In the genomic region with DNA sequence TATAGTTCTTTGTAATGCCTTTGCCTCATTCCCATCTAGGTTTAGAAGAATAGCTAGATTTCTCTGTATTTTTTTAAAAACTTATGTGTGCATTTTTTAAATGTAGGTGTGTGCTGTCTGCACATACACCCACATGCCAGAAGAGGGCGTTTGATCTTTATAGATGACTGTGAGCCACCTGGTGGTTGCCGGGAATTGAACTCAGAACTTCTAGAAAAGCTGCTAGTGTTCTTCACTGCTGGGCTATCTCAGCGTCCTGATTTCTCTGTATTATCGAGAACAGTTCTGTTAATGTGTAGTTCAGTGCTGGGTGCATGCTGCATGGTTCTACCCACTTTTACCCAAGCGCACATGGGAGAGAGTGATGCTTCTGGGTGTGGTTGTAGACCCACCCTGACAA, we compare ENCODE assay signal across 9 mouse cellular contexts. TPM values are rescaled to one million over a fixed set of nuclear protein-coding genes. Genes with fewer than 3 reads are reported as not detected.
DNase-seq lines count a peak whose midpoint lies in the region; TF ChIP-seq lines count a peak whose summit lies in the region.
"Had no signal": no experiment of that assay in that cellular context is flagged by ENCODE, and none has a peak within 500 bp of the region (broad histone marks: within the 10 kb centered on the region; RNA-seq: fewer than 3 reads in every experiment).

No protein-coding gene starts in this region.

- DNase-seq in adrenal gland, postnatal 14 days: peak; percentile 50
- DNase-seq in adrenal gland, adult 8-10 months: no peak
- no peak for DNase-seq in layer of hippocampus, adult 2 months (ENCODE audit: low spot score in 2 of 2)
- no peak for DNase-seq in layer of hippocampus, postnatal 25 days (ENCODE audit: extremely low spot score in 1 of 2, low spot score in 1 of 2)
- DNase-seq in brain, adult 2 months (ENCODE audit: low read depth, low spot score): peak; percentile 48
- peak; percentile 51 for DNase-seq in kidney, postnatal 10 days
- DNase-seq in naive thymus-derived CD4-positive, alpha-beta T cell, adult 2 months (ENCODE audit: low read depth): peak; percentile 75
- DNase-seq in urinary bladder, adult 18-20 months (ENCODE audit: low spot score in 2 of 2): no peak

- no peak overlapping the region for H3K27ac ChIP-seq in layer of hippocampus, adult 2 months

- H3K4me3 ChIP-seq in layer of hippocampus, adult 2 months: 0 out of 2 replicates have a peak overlapping the region, but pooled peaks have one; percentile 6

- peak; percentile 87 for TF ChIP-seq CTCF in layer of hippocampus, adult 2 months (conservative IDR thresholded peaks at IDR 0.05)

RNA-seq across cellular contexts. Expression of a gene that starts 2.5 kb away (rescaled TPM):
- total RNA-seq in adrenal gland, postnatal 14 days (2021): 77.3 and 89.9 TPM in 2 replicates
- total RNA-seq in adrenal gland, adult 8-10 months (2022): 100 to 1,000 TPM; 105 to 115 (median 108) TPM
- 100 to 1,000 TPM; 259 to 279 TPM for total RNA-seq in layer of hippocampus, adult 2 months (2021)
- 100 to 1,000 TPM; 272 to 281 TPM for total RNA-seq in layer of hippocampus, postnatal 25 days (2021)

RNA-seq across cellular contexts. Expression of a gene that starts 25.9 kb away (rescaled TPM):
- total RNA-seq in adrenal gland, postnatal 14 days (2021): 109 and 114 TPM in 2 replicates
- 100 to 1,000 TPM; 117 to 138 (median 127) TPM for total RNA-seq in adrenal gland, adult 8-10 months (2022)
- 10 to 100 TPM; 74.7 to 75.2 TPM for total RNA-seq in layer of hippocampus, adult 2 months (2021)
- 10 to 100 TPM; 75.4 to 79.1 TPM for total RNA-seq in layer of hippocampus, postnatal 25 days (2021)

RNA-seq across cellular contexts. Expression of a gene that starts 29.8 kb away (rescaled TPM):
- total RNA-seq in adrenal gland, postnatal 14 days (2021): not detected in 2 replicates
- not detected for total RNA-seq in adrenal gland, adult 8-10 months (2022)
- not detected for total RNA-seq in layer of hippocampus, adult 2 months (2021)
- total RNA-seq in layer of hippocampus, postnatal 25 days (2021): not detected
- total RNA-seq: heart, postnatal 14 days had no signal

Comparison
In these comparisons a context has a peak if more than half of its experiments do, and no peak if none do; other contexts are left out.
1. DNase-seq: peak in adrenal gland, postnatal 14 days (single experiment), brain, adult 2 months (single experiment), kidney, postnatal 10 days (single experiment) and naive thymus-derived CD4-positive, alpha-beta T cell, adult 2 months (single experiment); none in adrenal gland, adult 8-10 months (single experiment), layer of hippocampus, adult 2 months (0 of 2), layer of hippocampus, postnatal 25 days (0 of 2) and urinary bladder, adult 18-20 months (0 of 2).